8 mouse cellular contexts compared by ENCODE assay signal in the genomic region with DNA sequence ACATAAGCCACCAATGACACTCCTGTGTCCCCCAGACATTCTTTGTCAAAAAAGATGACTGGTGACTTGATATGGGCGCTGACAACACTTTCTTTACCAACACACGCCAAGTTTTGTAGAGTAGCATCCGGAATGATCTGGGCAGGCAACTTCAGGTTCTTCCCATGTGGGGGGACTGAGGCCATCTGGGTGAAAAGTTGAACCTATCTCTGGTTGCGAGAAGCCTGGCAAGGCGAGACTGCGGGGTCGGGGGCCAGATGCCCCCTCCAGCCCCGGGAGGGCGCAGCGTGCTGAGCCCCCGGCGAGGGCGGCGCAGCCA. TPM values are rescaled to one million over a fixed set of nuclear protein-coding genes. Genes with fewer than 3 reads are reported as not detected.
DNase-seq lines count a peak whose midpoint lies in the region; ATAC-seq and TF ChIP-seq lines count a peak whose summit lies in the region.

No protein-coding gene starts in this region.

- peaks cover 3% of the 10 kb centered on the region; the same call in 1 of the 2 replicates for H3K27me3 ChIP-seq in heart, embryonic 15.5 days
- peaks cover 35% of the 10 kb centered on the region for H3K27me3 ChIP-seq in hindbrain, embryonic 13.5 days
- H3K27me3 ChIP-seq in midbrain, embryonic 14.5 days (ENCODE audit: control insufficient read depth, insufficient read depth, low read length): peaks cover 13% of the 10 kb centered on the region

- WGBS in heart, embryonic 15.5 days: 1% methylated on average over 14 of the region's 14 CpGs
- WGBS in hindbrain, embryonic 13.5 days: under 1% methylated on average over 14 of the region's 14 CpGs
- under 1% methylated on average over 14 of the region's 14 CpGs for WGBS in midbrain, embryonic 14.5 days

- H3K9me3 ChIP-seq in heart, embryonic 15.5 days (replicated peaks): no peaks in the 10 kb centered on the region
- no peaks in the 10 kb centered on the region for H3K9me3 ChIP-seq in hindbrain, embryonic 13.5 days
- H3K9me3 ChIP-seq in midbrain, embryonic 14.5 days (ENCODE audit: control insufficient read depth, low read length): no peaks in the 10 kb centered on the region

- H3K4me3 ChIP-seq in heart, embryonic 15.5 days: peak overlapping the region; percentile 73
- peak overlapping the region; percentile 48 for H3K4me3 ChIP-seq in cortical plate, adult 2 months (ENCODE audit: insufficient read depth, low read length)
- H3K4me3 ChIP-seq in hindbrain, embryonic 13.5 days: peak overlapping the region; percentile 81
- peak overlapping the region; percentile 74 for H3K4me3 ChIP-seq in midbrain, embryonic 14.5 days (replicated peaks; ENCODE audit: low read depth, low read length)

- H3K36me3 ChIP-seq in heart, embryonic 15.5 days: no peaks in the 10 kb centered on the region
- H3K36me3 ChIP-seq in hindbrain, embryonic 13.5 days: no peaks in the 10 kb centered on the region
- H3K36me3 ChIP-seq in midbrain, embryonic 14.5 days (ENCODE audit: control insufficient read depth, insufficient read depth, low read length): no peaks in the 10 kb centered on the region

- 0 out of 2 replicates have a peak overlapping the region, but pooled peaks have one; percentile 63 for H3K27ac ChIP-seq in heart, embryonic 15.5 days
- H3K27ac ChIP-seq in cortical plate, adult 2 months (ENCODE audit: insufficient read depth, low read length): no peak overlapping the region
- no peak overlapping the region for H3K27ac ChIP-seq in hindbrain, embryonic 13.5 days
- H3K27ac ChIP-seq in midbrain, embryonic 14.5 days (replicated peaks; ENCODE audit: low read depth, low read length): no peak overlapping the region

- no peak for TF ChIP-seq CTCF in cortical plate, adult 2 months (IDR thresholded peaks at IDR 0.05; ENCODE audit: extremely low read depth, insufficient read depth, low read length)

- peak overlapping the region; percentile 69 for H3K9ac ChIP-seq in heart, embryonic 15.5 days
- peak overlapping the region; percentile 77 for H3K9ac ChIP-seq in hindbrain, embryonic 13.5 days
- H3K9ac ChIP-seq in midbrain, embryonic 14.5 days (replicated peaks; ENCODE audit: low read length): peak overlapping the region; percentile 65

- DNase-seq in heart, postnatal 4 days: no peak
- no peak for DNase-seq in midbrain, embryonic 14.5 days
- DNase-seq in frontal cortex, postnatal 14 days (ENCODE audit: low spot score in 2 of 2): no peak

- ATAC-seq in heart, embryonic 15.5 days (replicated peaks; ENCODE audit: insufficient number of reproducible peaks, insufficient read depth, low FRiP score, low read depth): no peak
- ATAC-seq in hindbrain, embryonic 13.5 days (ENCODE audit: low FRiP score): no peak
- no peak for ATAC-seq in midbrain, embryonic 14.5 days (ENCODE audit: low FRiP score, low TSS enrichment)
- no peak for ATAC-seq in monocyte, adult 5-6 weeks (replicated peaks; ENCODE audit: insufficient number of reproducible peaks, low FRiP score, low TSS enrichment, poor library complexity, severe bottlenecking)
- ATAC-seq in CD4-positive, CD25-positive, alpha-beta regulatory T cell, adult 4 months: no peak

- peak overlapping the region; percentile 92 for H3K4me2 ChIP-seq in heart, embryonic 15.5 days
- peak overlapping the region; percentile 96 for H3K4me2 ChIP-seq in hindbrain, embryonic 13.5 days
- H3K4me2 ChIP-seq in midbrain, embryonic 14.5 days (ENCODE audit: low read length): peak overlapping the region; percentile 97

- no peak for TF ChIP-seq POLR2A in cortical plate, adult 2 months (IDR thresholded peaks at IDR 0.05; ENCODE audit: extremely low read depth, insufficient read depth, low read length)

- peaks cover 16% of the 10 kb centered on the region for H3K4me1 ChIP-seq in heart, embryonic 15.5 days (replicated peaks)
- no peaks in the 10 kb centered on the region; the same call in 1 of the 2 replicates for H3K4me1 ChIP-seq in cortical plate, adult 2 months (ENCODE audit: control insufficient read depth, insufficient read depth, low read length)
- H3K4me1 ChIP-seq in hindbrain, embryonic 13.5 days (replicated peaks): peaks cover 15% of the 10 kb centered on the region
- H3K4me1 ChIP-seq in midbrain, embryonic 14.5 days (ENCODE audit: control insufficient read depth, insufficient read depth, low read length): peaks cover 6% of the 10 kb centered on the region; the same call in 1 of the 2 replicates

RNA-seq across cellular contexts. Expression of gene Slc4a4, which starts 0.3 kb away (rescaled TPM):
- 5.1 and 6.0 TPM in 2 replicates for polyA plus RNA-seq in heart, embryonic 15.5 days (2015; fragmentation: Nextera tagmentation; extraction: Ambion mirVana)
- total RNA-seq in heart, postnatal 4 days (2021): 10 to 100 TPM; 39.4 to 40.4 TPM
- polyA plus RNA-seq in cortical plate, adult 2 months (2012; rRNA removed): 48.1 and 53.7 TPM in 2 replicates
- 3.1 and 3.3 TPM in 2 replicates for polyA plus RNA-seq in hindbrain, embryonic 13.5 days (2015; fragmentation: Nextera tagmentation; extraction: Ambion mirVana)
- polyA plus RNA-seq in midbrain, embryonic 14.5 days (2014; fragmentation: Nextera tagmentation; extraction: Ambion mirVana): 4.8 and 6.6 TPM in 2 replicates
- not detected in 3 replicates for total RNA-seq in monocyte, adult 5-6 weeks (2017)
- polyA plus RNA-seq in CD4-positive, CD25-positive, alpha-beta regulatory T cell, adult 4 months (2017; shearing (Covaris generic)): not detected
